Mouse (Mus musculus): ENCODE results near the gene Gm13278.
"Not testable (repeated sequence)": the region's sequence is repeated elsewhere in the genome, so short reads cannot be mapped to it uniquely, and the experiment has no call there.

- not testable (repeated sequence) for TF ChIP-seq POLR2A (IDR thresholded peaks at IDR 0.05; ENCODE audit: borderline replicate concordance, extremely low read depth, insufficient read depth, insufficient read length, poor library complexity, severe bottlenecking); CTCF (IDR thresholded peaks at IDR 0.05; ENCODE audit: borderline replicate concordance, extremely low read depth, insufficient read depth, insufficient read length)
These were observed 14.7 kb upstream of the Gm13278 start, which contains the start of gene Gm13289 for GRCm38 (mm10) chr4:88776622-88777021.
